Mouse (Mus musculus) neural tube, embryonic 14.5 days (tissue): ENCODE results near the gene Gm38431. TPM values are rescaled to one million over a fixed set of nuclear protein-coding genes. Genes with fewer than 3 reads are reported as not detected.

ENCODE experiments used
- ATAC-seq: fragments of 200-750 bp; cut with Nextera tagmentation; 2 replicates; pipeline ENCODE4 v1.8.0; 2017; ENCODE audit warnings: low read depth, mild to moderate bottlenecking, moderate TSS enrichment, moderate library complexity
- H3K27ac ChIP-seq: fragments of 300-500 bp; sonication (generic); 2 replicates; pipeline ENCODE4 v1.5.1; 2014; ENCODE audit warnings: low read depth, mild to moderate bottlenecking, control low read depth, low read length, moderate library complexity, mixed read lengths
- H3K27me3 ChIP-seq: fragments of 300-500 bp; sonication (generic); 2 replicates; pipeline ENCODE4 v1.6.1; 2014; ENCODE audit warnings: low read length; ENCODE audit not compliant: control insufficient read depth, insufficient read depth
- H3K36me3 ChIP-seq: fragments of 300-500 bp; sonication (generic); 2 replicates; pipeline ENCODE4 v1.6.1; 2014; ENCODE audit warnings: low read length, mixed read lengths; ENCODE audit not compliant: control insufficient read depth, insufficient read depth
- H3K4me1 ChIP-seq: fragments of 300-500 bp; sonication (generic); 2 replicates; pipeline ENCODE4 v1.6.1; 2014; ENCODE audit warnings: low read length; ENCODE audit not compliant: control insufficient read depth, insufficient read depth
- H3K4me2 ChIP-seq: fragments of 300-500 bp; sonication (generic); 2 replicates; pipeline ENCODE4 v1.6.1; 2014; ENCODE audit warnings: mild to moderate bottlenecking, low read depth, low read length, control low read depth
- H3K4me3 ChIP-seq: fragments of 300-500 bp; sonication (generic); 2 replicates; pipeline ENCODE4 v1.5.1; 2014; ENCODE audit warnings: low read depth, low read length, control low read depth, mixed read lengths
- H3K9ac ChIP-seq: fragments of 300-500 bp; sonication (generic); replicated peaks from 2 replicates; pipeline ENCODE4 v1.6.1; 2014; ENCODE audit warnings: low read depth, mild to moderate bottlenecking, control low read depth, low read length, mixed read lengths
- H3K9me3 ChIP-seq: fragments of 300-500 bp; sonication (generic); 2 replicates; pipeline ENCODE4 v1.6.1; 2016; ENCODE audit warnings: low read length; ENCODE audit not compliant: control insufficient read depth
- whole genome bisulfite sequencing: fragments of 180-500 bp; shearing (Covaris S2); extraction: QIAGEN DNeasy Blood & Tissue Kit; methylation state at CpG from one replicate; pipeline ENCODE4 v1.1.7; 2014; 5-methylcytosine and 5-hydroxymethylcytosine counted together
- polyA plus RNA-seq: library from polyadenylated mRNA; unstranded; fragments of >200 nt; fragmentation: Nextera tagmentation; extraction: Ambion mirVana; gene quantifications from 2 replicates; pipeline ENCODE4 v1.2.1, GENCODE M21; 2014

Gm38431 gene
- polyA plus RNA-seq, 1 experiment from 2014 or later = 0.88 TPM

- peaks cover 20% of the 10 kb centered on the region; the same call in 1 of the 2 replicates for H3K4me1 ChIP-seq
- peaks cover 68% of the 10 kb centered on the region for H3K27me3 ChIP-seq
- H3K4me3 ChIP-seq = peak overlapping the region; percentile 40
- peak overlapping the region; percentile 57 for H3K4me2 ChIP-seq
- no peak overlapping the region for H3K27ac ChIP-seq
- H3K9me3 ChIP-seq = no peaks in the 10 kb centered on the region
- no peaks in the 10 kb centered on the region for H3K36me3 ChIP-seq
- no peak for ATAC-seq
- H3K9ac ChIP-seq = 0 out of 2 replicates have a peak overlapping the region, but pooled peaks have one; percentile 46
- 2% methylated on average over 22 of the region's 22 CpGs for WGBS
Observed at GRCm38 (mm10) chr9:21036666-21037065, 55.1 kb downstream of the Gm38431 start.

GRCm38 (mm10) chr9:21036161-21036560 is 55.6 kb downstream of the Gm38431 start:
- H3K27ac ChIP-seq = no peak overlapping the region
- H3K4me3 ChIP-seq = no peak overlapping the region; the same call in 1 of the 2 replicates
- no peak overlapping the region for H3K9ac ChIP-seq
- peaks cover 25% of the 10 kb centered on the region for H3K4me1 ChIP-seq
- H3K9me3 ChIP-seq = no peaks in the 10 kb centered on the region
- no peak for ATAC-seq
- H3K27me3 ChIP-seq = peaks cover 71% of the 10 kb centered on the region
- H3K4me2 ChIP-seq = peak overlapping the region; percentile 57; the same call in 1 of the 2 replicates
- WGBS = 6% methylated on average over 20 of the region's 20 CpGs
- no peaks in the 10 kb centered on the region for H3K36me3 ChIP-seq

- no peak overlapping the region for H3K4me2 ChIP-seq
- no peak overlapping the region for H3K27ac ChIP-seq
- no peak overlapping the region for H3K4me3 ChIP-seq
- no peak overlapping the region for H3K9ac ChIP-seq
- 19% methylated on average over 9 of the region's 9 CpGs for WGBS
- ATAC-seq = no peak
- H3K36me3 ChIP-seq = no peaks in the 10 kb centered on the region
- H3K9me3 ChIP-seq = no peaks in the 10 kb centered on the region
- peaks cover 25% of the 10 kb centered on the region for H3K4me1 ChIP-seq
- peaks cover 71% of the 10 kb centered on the region for H3K27me3 ChIP-seq
Observed at GRCm38 (mm10) chr9:21035586-21035985, 56.2 kb downstream of the Gm38431 start.

GRCm38 (mm10) chr9:21034481-21035085 is 57.2 kb downstream of the Gm38431 start:
- Histone ChIP-seq H3K27me3 (peaks cover 77% of the 10 kb centered on the region), H3K4me1 (peaks cover 25% of the 10 kb centered on the region), H3K4me2 (no peak overlapping the region), H3K9ac (no peak overlapping the region), H3K36me3 (no peaks in the 10 kb centered on the region), H3K9me3 (no peaks in the 10 kb centered on the region), H3K27ac (no peak overlapping the region), H3K4me3 (no peak overlapping the region)
- 4% methylated on average over 17 of the region's 17 CpGs for WGBS
- no peak for ATAC-seq

DNA sequence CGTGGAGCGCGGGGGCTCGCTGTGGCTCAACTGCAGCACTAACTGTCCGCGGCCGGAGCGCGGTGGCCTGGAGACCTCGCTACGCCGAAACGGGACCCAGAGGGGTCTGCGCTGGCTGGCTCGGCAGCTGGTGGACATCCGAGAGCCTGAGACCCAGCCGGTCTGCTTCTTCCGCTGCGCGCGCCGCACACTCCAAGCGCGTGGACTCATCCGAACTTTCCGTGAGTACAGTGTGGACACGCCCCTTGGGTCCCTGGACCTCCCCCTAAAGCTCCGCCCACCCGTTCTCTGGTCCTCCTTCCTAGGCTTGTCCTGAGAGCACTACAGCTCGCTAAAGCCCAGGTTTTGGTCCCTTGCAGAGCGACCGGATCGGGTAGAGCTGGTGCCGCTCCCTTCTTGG is 58.7 kb downstream of the Gm38431 start:
- H3K36me3 ChIP-seq = no peaks in the 10 kb centered on the region
- H3K27ac ChIP-seq = no peak overlapping the region
- peaks cover 80% of the 10 kb centered on the region for H3K27me3 ChIP-seq
- H3K4me1 ChIP-seq = peaks cover 29% of the 10 kb centered on the region
- peak overlapping the region; percentile 24 for H3K4me3 ChIP-seq
- WGBS = under 1% methylated on average over 34 of the region's 34 CpGs
- peak overlapping the region; percentile 93 for H3K4me2 ChIP-seq
- no peak overlapping the region for H3K9ac ChIP-seq
- no peak for ATAC-seq
- H3K9me3 ChIP-seq = no peaks in the 10 kb centered on the region

DNA sequence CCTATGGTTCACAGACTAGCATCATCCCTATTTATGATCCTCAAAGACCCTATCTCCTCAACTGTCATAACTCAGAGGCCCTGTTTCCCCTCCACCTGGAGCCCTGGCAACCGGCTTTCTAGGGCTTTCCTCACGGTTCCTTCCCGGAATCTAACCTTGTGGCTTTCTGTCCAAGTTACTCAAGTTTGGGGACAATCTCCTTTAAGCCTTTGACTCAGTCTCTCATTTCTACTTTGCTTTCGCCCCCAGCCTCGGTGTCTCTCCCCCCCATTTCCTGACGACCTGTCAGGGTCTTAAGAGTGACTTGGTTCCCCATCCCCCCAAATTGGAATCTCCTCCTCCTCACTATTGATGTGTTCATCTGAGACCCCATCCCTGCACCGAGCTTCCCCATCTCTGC is 59.3 kb downstream of the Gm38431 start:
- 5% methylated on average over 7 of the region's 7 CpGs for WGBS
- H3K36me3 ChIP-seq = no peaks in the 10 kb centered on the region
- peak overlapping the region; percentile 93 for H3K4me2 ChIP-seq
- peak overlapping the region; percentile 43 for H3K4me3 ChIP-seq
- H3K9me3 ChIP-seq = no peaks in the 10 kb centered on the region
- no peak for ATAC-seq
- H3K27ac ChIP-seq = no peak overlapping the region
- H3K9ac ChIP-seq = peak overlapping the region; percentile 44; the same call in 1 of the 2 replicates
- H3K27me3 ChIP-seq = peaks cover 75% of the 10 kb centered on the region
- H3K4me1 ChIP-seq = peaks cover 27% of the 10 kb centered on the region

DNA sequence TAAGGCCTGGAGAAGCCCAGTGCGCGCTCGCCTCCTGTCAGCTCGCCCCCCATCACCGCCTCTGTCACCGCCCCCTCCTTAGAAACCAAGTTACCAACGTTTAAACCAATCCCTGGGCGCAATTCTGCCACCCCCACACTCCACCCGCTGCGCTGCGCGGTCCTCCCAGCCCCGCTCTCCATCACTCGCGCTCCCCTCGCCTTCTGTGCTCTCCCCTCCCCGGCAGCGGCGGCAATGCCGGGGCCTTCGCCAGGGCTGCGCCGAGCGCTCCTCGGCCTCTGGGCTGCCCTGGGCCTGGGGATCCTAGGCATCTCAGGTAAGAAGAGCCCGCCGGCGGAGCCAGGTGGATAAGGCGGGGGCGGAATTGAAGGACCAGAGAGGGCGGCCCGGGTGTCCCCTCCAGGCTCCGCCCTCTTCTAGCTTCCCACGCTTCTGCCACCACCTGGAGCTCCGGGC is 59.9 kb downstream of the Gm38431 start, which contains the start of gene Icam5:
Gene Icam5 (plus strand): TSS at position 178 of the 456 bp plus-strand sequence.
- Histone ChIP-seq H3K4me1 (peaks cover 23% of the 10 kb centered on the region), H3K27ac (no peak within 1 kb of the TSS), H3K4me2 (peak within 1 kb of the TSS; percentile 93), H3K4me3 (peak within 1 kb of the TSS; percentile 43), H3K27me3 (peaks cover 70% of the 10 kb centered on the region), H3K9me3 (no peaks in the 10 kb centered on the region), H3K36me3 (no peaks in the 10 kb centered on the region), H3K9ac (peak within 1 kb of the TSS; percentile 44)
- under 1% methylated on average over 34 of the region's 35 CpGs for WGBS
- peak; percentile 10 for ATAC-seq

GRCm38 (mm10) chr9:21031251-21031895 is 60.4 kb downstream of the Gm38431 start:
- H3K27ac ChIP-seq = no peak overlapping the region
- peak overlapping the region; percentile 44 for H3K9ac ChIP-seq
- no peaks in the 10 kb centered on the region for H3K9me3 ChIP-seq
- peak overlapping the region; percentile 43 for H3K4me3 ChIP-seq
- peaks cover 64% of the 10 kb centered on the region for H3K27me3 ChIP-seq
- under 1% methylated on average over 36 of the region's 36 CpGs for WGBS
- H3K4me2 ChIP-seq = peak overlapping the region; percentile 93
- peak; percentile 57 for ATAC-seq
- H3K4me1 ChIP-seq = peaks cover 23% of the 10 kb centered on the region
- H3K36me3 ChIP-seq = no peaks in the 10 kb centered on the region

- Histone ChIP-seq H3K4me1 (peaks cover 23% of the 10 kb centered on the region), H3K4me2 (peak overlapping the region; percentile 93), H3K27me3 (peaks cover 59% of the 10 kb centered on the region), H3K9ac (no peak overlapping the region), H3K36me3 (no peaks in the 10 kb centered on the region), H3K4me3 (peak overlapping the region; percentile 43), H3K9me3 (no peaks in the 10 kb centered on the region), H3K27ac (no peak overlapping the region)
- WGBS = under 1% methylated on average over 13 of the region's 13 CpGs
- ATAC-seq = peak; percentile 50; the same call in 1 of the 2 replicates
Observed at GRCm38 (mm10) chr9:21030781-21031250, 61.0 kb downstream of the Gm38431 start.
